In genomic region chr5:67427443-67428360, GRCm38 (mm10) we compare ENCODE assay signal across 8 mouse cellular contexts. TPM values are rescaled to one million over a fixed set of nuclear protein-coding genes. Genes with fewer than 3 reads are reported as not detected.
DNase-seq lines count a peak whose midpoint lies in the region; ATAC-seq and TF ChIP-seq lines count a peak whose summit lies in the region.

TSS of gene Bend4 (minus strand) at chr5:67428310.

- H3K4me3 ChIP-seq in erythroblast, embryonic 14.5 days (replicated peaks): peak within 1 kb of the TSS; percentile 57
- H3K4me3 ChIP-seq in embryonic facial prominence, embryonic 11.5 days (ENCODE audit: low read depth, low read length): peak within 1 kb of the TSS; percentile 69
- peak within 1 kb of the TSS; percentile 77 for H3K4me3 ChIP-seq in heart, embryonic 10.5 days
- H3K4me3 ChIP-seq in kidney, embryonic 15.5 days (replicated peaks): peak within 1 kb of the TSS; percentile 76
- peak within 1 kb of the TSS; percentile 85 for H3K4me3 ChIP-seq in liver, adult 2 months (ENCODE audit: insufficient read depth, low read depth, low read length)

- H3K27ac ChIP-seq in embryonic facial prominence, embryonic 11.5 days (replicated peaks; ENCODE audit: low read depth, low read length): no peak within 1 kb of the TSS
- H3K27ac ChIP-seq in heart, embryonic 10.5 days: peak within 1 kb of the TSS; percentile 95
- peak within 1 kb of the TSS; percentile 58; the same call in 1 of the 2 replicates for H3K27ac ChIP-seq in kidney, embryonic 15.5 days
- no peak within 1 kb of the TSS for H3K27ac ChIP-seq in liver, adult 2 months (replicated peaks; ENCODE audit: insufficient read depth, low read depth, low read length)

- no peak for TF ChIP-seq CTCF in liver, adult 2 months (IDR thresholded peaks at IDR 0.05; ENCODE audit: low read depth, low read length)

- no peaks in the 10 kb centered on the region; the same call in 1 of the 2 replicates for H3K9me3 ChIP-seq in erythroblast, embryonic 14.5 days (ENCODE audit: control insufficient read depth, low read length)
- no peaks in the 10 kb centered on the region for H3K9me3 ChIP-seq in embryonic facial prominence, embryonic 11.5 days (replicated peaks; ENCODE audit: control insufficient read depth, low read length)
- H3K9me3 ChIP-seq in heart, embryonic 10.5 days: no peaks in the 10 kb centered on the region
- no peaks in the 10 kb centered on the region for H3K9me3 ChIP-seq in kidney, embryonic 15.5 days (replicated peaks)

- TF ChIP-seq POLR2A in liver, adult 2 months (IDR thresholded peaks at IDR 0.05; ENCODE audit: extremely low read depth, insufficient read depth, low read length): no peak

- no peak for ATAC-seq in erythroblast, adult 5-6 weeks (replicated peaks; ENCODE audit: low FRiP score, poor library complexity, severe bottlenecking)
- peak; percentile 72 for ATAC-seq in embryonic facial prominence, embryonic 11.5 days (replicated peaks; ENCODE audit: insufficient number of reproducible peaks, low FRiP score, low TSS enrichment, low read depth)
- peak; percentile 83 for ATAC-seq in kidney, embryonic 15.5 days (replicated peaks; ENCODE audit: low FRiP score)

- H3K9ac ChIP-seq in embryonic facial prominence, embryonic 11.5 days (replicated peaks; ENCODE audit: low read length): peak within 1 kb of the TSS; percentile 68
- H3K9ac ChIP-seq in kidney, embryonic 15.5 days: peak within 1 kb of the TSS; percentile 78
- H3K9ac ChIP-seq in liver, adult 2 months (ENCODE audit: low read depth, low read length): peak within 1 kb of the TSS; percentile 63

- WGBS in embryonic facial prominence, embryonic 11.5 days: under 1% methylated on average over 76 of the region's 90 CpGs
- 1% methylated on average over 77 of the region's 90 CpGs for WGBS in heart, embryonic 10.5 days
- WGBS in kidney, embryonic 15.5 days: 1% methylated on average over 74 of the region's 90 CpGs
- WGBS in liver, adult 2 months: 3% methylated on average over 79 of the region's 90 CpGs

- H3K4me1 ChIP-seq in erythroblast, embryonic 14.5 days (ENCODE audit: control insufficient read depth): peaks cover 8% of the 10 kb centered on the region
- H3K4me1 ChIP-seq in embryonic facial prominence, embryonic 11.5 days (ENCODE audit: control insufficient read depth, insufficient read depth, low read length): peaks cover 2% of the 10 kb centered on the region; the same call in 1 of the 2 replicates
- H3K4me1 ChIP-seq in heart, embryonic 10.5 days: peaks cover 24% of the 10 kb centered on the region
- H3K4me1 ChIP-seq in kidney, embryonic 15.5 days: peaks cover 35% of the 10 kb centered on the region
- H3K4me1 ChIP-seq in liver, adult 2 months (ENCODE audit: control insufficient read depth, insufficient read depth, low read length): no peaks in the 10 kb centered on the region

- H3K36me3 ChIP-seq in erythroblast, embryonic 14.5 days (ENCODE audit: control insufficient read depth): no peaks in the 10 kb centered on the region
- H3K36me3 ChIP-seq in embryonic facial prominence, embryonic 11.5 days (replicated peaks; ENCODE audit: control insufficient read depth, insufficient read depth, low read depth, low read length): no peaks in the 10 kb centered on the region
- no peaks in the 10 kb centered on the region for H3K36me3 ChIP-seq in heart, embryonic 10.5 days
- H3K36me3 ChIP-seq in kidney, embryonic 15.5 days: no peaks in the 10 kb centered on the region
- no peaks in the 10 kb centered on the region for H3K36me3 ChIP-seq in liver, adult 2 months (ENCODE audit: control insufficient read depth, insufficient read depth, low read length)

- H3K4me2 ChIP-seq in embryonic facial prominence, embryonic 11.5 days (ENCODE audit: low read depth, low read length): peak within 1 kb of the TSS; percentile 89
- H3K4me2 ChIP-seq in kidney, embryonic 15.5 days: peak within 1 kb of the TSS; percentile 92

- H3K27me3 ChIP-seq in erythroblast, embryonic 14.5 days (ENCODE audit: control insufficient read depth): peaks cover 59% of the 10 kb centered on the region
- H3K27me3 ChIP-seq in embryonic facial prominence, embryonic 11.5 days (ENCODE audit: control insufficient read depth, insufficient read depth, low read length): peaks cover 14% of the 10 kb centered on the region
- H3K27me3 ChIP-seq in heart, embryonic 10.5 days (ENCODE audit: insufficient read depth, poor library complexity, severe bottlenecking): no peaks in the 10 kb centered on the region
- H3K27me3 ChIP-seq in kidney, embryonic 15.5 days: peaks cover 19% of the 10 kb centered on the region
- H3K27me3 ChIP-seq in liver, adult 2 months (ENCODE audit: control insufficient read depth, insufficient read depth, low read length): peaks cover 16% of the 10 kb centered on the region

- peak; percentile 85 for DNase-seq in embryonic facial prominence, embryonic 11.5 days (ENCODE audit: low spot score)
- DNase-seq in heart, embryonic 10.5 days (ENCODE audit: low spot score): peak; percentile 94
- DNase-seq in liver, adult 2 months (ENCODE audit: extremely low read depth, low read depth, low spot score): no peak
- peak; percentile 42 for DNase-seq in naive thymus-derived CD4-positive, alpha-beta T cell, adult 2 months (ENCODE audit: low read depth)
- peak; percentile 46 to 69 for DNase-seq in spleen, postnatal 4 days (ENCODE audit: low spot score in 2 of 2)

- H3K79me2 ChIP-seq in liver, adult 2 months (ENCODE audit: control insufficient read depth, insufficient read depth, low read length): no peaks in the 10 kb centered on the region

RNA-seq across cellular contexts. Expression of gene Bend4, which starts in this region (rescaled TPM):
- polyA plus RNA-seq in erythroblast, embryonic 14.5 days (2012): under 0.01 TPM in 1 of 2 replicates, not detected in the other
- total RNA-seq in erythroblast, adult 5-6 weeks (2015; ENCODE audit: low replicate concordance): under 0.01 TPM in 1 of 2 replicates, not detected in the other
- total RNA-seq in erythroblast, adult 5-6 weeks (2017; ENCODE audit: low replicate concordance): 0.28 and 0.43 TPM in 2 replicates
- polyA plus RNA-seq in embryonic facial prominence, embryonic 11.5 days (2014; fragmentation: Nextera tagmentation; extraction: Ambion mirVana): 7.7 and 7.8 TPM in 2 replicates
- 23.5 and 24.0 TPM in 2 replicates for polyA plus RNA-seq in heart, embryonic 10.5 days (2016; fragmentation: Nextera tagmentation; extraction: Ambion mirVana)
- polyA plus RNA-seq in kidney, embryonic 15.5 days (2015; fragmentation: Nextera tagmentation; extraction: Ambion mirVana): 6.6 and 7.2 TPM in 2 replicates
- total RNA-seq in liver, adult 2 months (2014; rRNA removed): 0.55 and 0.60 TPM in 2 replicates
- 0.09 and 0.17 TPM in 2 replicates for polyA plus RNA-seq in liver, adult 2 months (2012; rRNA removed)

Comparison
In these comparisons a context has a peak if more than half of its experiments do, and no peak if none do; other contexts are left out.
1. H3K27ac ChIP-seq: peak in heart, embryonic 10.5 days (single experiment) and kidney, embryonic 15.5 days (single experiment); none in embryonic facial prominence, embryonic 11.5 days (single experiment) and liver, adult 2 months (single experiment).
2. Peak in every context shown above with its lines, with median percentiles within 50 percentile points of each other: H3K4me3 ChIP-seq and H3K9ac ChIP-seq.